ENCODE assay signal across 19 mouse cellular contexts in the genomic region with DNA sequence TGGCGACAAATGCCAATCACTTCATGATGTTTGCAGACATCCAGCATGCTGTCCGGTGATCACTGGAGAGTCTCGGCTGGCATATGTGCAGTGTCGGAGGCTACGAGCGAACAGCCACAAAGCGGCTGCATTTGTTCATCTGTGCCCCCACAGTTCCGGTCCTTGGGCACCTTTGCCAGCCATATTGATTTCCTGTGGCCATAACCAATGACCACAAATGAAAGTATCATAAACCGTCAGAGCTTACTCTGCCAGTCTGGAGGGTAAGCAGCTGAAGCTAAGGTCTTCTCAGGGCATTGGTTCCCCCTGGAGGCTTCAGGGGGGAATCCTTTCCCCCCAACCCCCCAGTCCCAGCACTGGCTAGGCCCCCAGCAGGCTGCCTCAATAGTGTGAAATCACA. TPM values are rescaled to one million over a fixed set of nuclear protein-coding genes. Genes with fewer than 3 reads are reported as not detected.
A peak's percentile ranks its signal among the peaks of the same experiment; 100 is the strongest.
DNase-seq lines count a peak whose midpoint lies in the region; ATAC-seq lines count a peak whose summit lies in the region.
"Had no signal": no experiment of that assay in that cellular context is flagged by ENCODE, and none has a peak within 500 bp of the region (broad histone marks: within the 10 kb centered on the region; RNA-seq: fewer than 3 reads in every experiment).

No protein-coding gene starts in this region.

- peak; percentile 17 for ATAC-seq in CD4-positive, CD25-positive, alpha-beta regulatory T cell, adult 4 months
- ATAC-seq in common myeloid progenitor, adult 5-6 weeks (replicated peaks; ENCODE audit: low read depth, poor library complexity, severe bottlenecking): peak; percentile 91
- ATAC-seq in megakaryocyte, adult 5-6 weeks (ENCODE audit: poor library complexity, severe bottlenecking): 0 out of 2 replicates have a peak, but pooled peaks have one; percentile 27
- ATAC-seq: forebrain, embryonic 15.5 days; midbrain, embryonic 13.5 days had no signal

- no peak for DNase-seq in gastrocnemius, adult 18-20 months (ENCODE audit: low spot score)
- DNase-seq in cerebellum, adult 9-10 months: no peak
- no peak for DNase-seq in cerebellum, adult 8-10 months
- DNase-seq: adrenal gland, adult 8-10 months; cerebellum, adult 2 months; cerebellum, postnatal 36 days; embryo, embryonic 11 days; kidney, adult 11 months; kidney, postnatal 25 days; lung, postnatal 36 days; right cerebral cortex, postnatal 25 days; spleen, adult 18-20 months; thymus, adult 18-20 months; thymus, postnatal 4 days had no signal

RNA-seq across cellular contexts. Expression of a gene that starts 29.4 kb away (rescaled TPM):
- 10 to 100 TPM; 41.2 to 68.7 TPM for polyA plus RNA-seq in CD4-positive, CD25-positive, alpha-beta regulatory T cell, adult 4 months (2017; shearing (Covaris generic))
- total RNA-seq in common myeloid progenitor, adult 5-6 weeks (2017): 12.1 and 17.4 TPM in 2 replicates
- total RNA-seq in megakaryocyte, adult 5-6 weeks (2015): 29.9 and 34.3 TPM in 2 replicates
- 19.6 and 25.2 TPM in 2 replicates for total RNA-seq in megakaryocyte, adult 5-6 weeks (2017)
- 1 to 10 TPM; 3.8 to 5.3 TPM for total RNA-seq in gastrocnemius, adult 18-20 months (2021)

RNA-seq across cellular contexts. Expression of a gene that starts 34.3 kb away (rescaled TPM):
- polyA plus RNA-seq in CD4-positive, CD25-positive, alpha-beta regulatory T cell, adult 4 months (2017; shearing (Covaris generic)): 100 to 1,000 TPM in 1 of 2 experiments, 10 to 100 TPM in 1; 64.6 to 103 TPM
- 5.2 and 5.3 TPM in 2 replicates for total RNA-seq in common myeloid progenitor, adult 5-6 weeks (2017)
- 35.5 and 35.6 TPM in 2 replicates for total RNA-seq in megakaryocyte, adult 5-6 weeks (2015)
- 61.2 and 76.5 TPM in 2 replicates for total RNA-seq in megakaryocyte, adult 5-6 weeks (2017)
- total RNA-seq in gastrocnemius, adult 18-20 months (2021): 1 to 10 TPM; 1.3 to 1.5 TPM

Comparison
In these comparisons a context has a peak if more than half of its experiments do, and no peak if none do; other contexts are left out.
1. ATAC-seq: peak in every context shown above with its lines; median percentile 91 in common myeloid progenitor, adult 5-6 weeks; 27 in megakaryocyte, adult 5-6 weeks; 17 in CD4-positive, CD25-positive, alpha-beta regulatory T cell, adult 4 months.